Mouse (Mus musculus) spleen, postnatal 14 days (tissue): ENCODE results near the gene Rgs2.

Experiments
- DNase-seq, 2 experiments: peaks; one replicate each; pipeline ENCODE4 v3.0.0; 2021 to 2022; ENCODE audit warnings: low spot score in 2 of 2

Rgs2 gene

GRCm38 (mm10) chr1:143984988-143985625, 18.9 kb downstream of the Rgs2 start:
- no peak for DNase-seq

GRCm38 (mm10) chr1:143982765-143983312, 21.1 kb downstream of the Rgs2 start:
- DNase-seq: no peak

DNA sequence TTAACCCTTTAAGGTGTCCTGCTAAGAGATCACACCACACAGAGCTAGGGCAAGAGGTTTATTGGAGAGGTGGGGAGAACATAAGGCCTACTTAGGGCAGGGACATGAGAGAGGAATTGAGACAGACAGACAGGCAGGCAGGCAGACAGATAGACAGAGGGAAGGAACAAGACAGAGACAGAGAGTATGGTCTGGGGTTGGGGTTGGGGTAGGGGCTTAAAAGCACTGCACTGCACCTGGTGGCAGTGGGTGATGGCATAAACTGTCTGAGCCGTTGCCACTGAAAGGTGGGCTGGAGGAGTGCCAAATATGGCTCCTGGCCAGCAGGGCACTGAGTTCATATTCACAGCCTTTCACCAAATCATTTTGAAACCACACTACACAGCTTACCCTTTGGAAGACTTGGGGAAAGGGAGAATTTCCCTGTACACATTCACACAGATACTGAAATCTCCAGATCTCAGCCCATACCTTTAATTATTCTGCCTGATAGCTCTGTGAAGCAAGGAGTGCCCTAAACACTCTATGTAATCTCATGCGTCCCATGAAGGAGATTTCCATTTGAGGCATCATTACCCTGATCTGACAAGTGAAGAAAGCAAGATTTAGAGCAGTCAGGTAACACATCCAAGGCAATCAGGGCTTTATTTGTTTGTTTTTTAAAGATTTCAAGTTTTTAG, 21.7 kb downstream of the Rgs2 start:
- DNase-seq: no peak

GRCm38 (mm10) chr1:143980811-143981210, 23.1 kb downstream of the Rgs2 start:
- DNase-seq: no peak

DNA sequence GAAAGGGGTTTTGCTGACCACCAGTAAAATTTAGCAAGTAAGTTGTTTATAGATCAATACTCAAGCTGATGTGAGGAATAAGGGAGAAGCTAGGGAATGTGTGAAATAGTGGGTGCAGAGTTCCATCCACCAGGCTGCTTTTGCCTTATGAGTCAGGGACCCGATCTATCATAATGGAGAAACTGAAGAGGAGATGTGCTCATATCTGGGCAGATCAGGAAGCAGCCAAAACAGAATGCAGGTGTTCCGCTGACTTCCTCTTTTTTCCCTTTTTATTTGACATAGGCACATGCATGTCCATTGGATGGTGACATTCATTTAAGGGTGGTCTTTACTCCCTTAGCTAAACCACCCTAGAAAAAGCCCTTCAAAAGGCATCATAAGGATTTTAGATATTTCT, 29.3 kb downstream of the Rgs2 start:
- DNase-seq: no peak

DNA sequence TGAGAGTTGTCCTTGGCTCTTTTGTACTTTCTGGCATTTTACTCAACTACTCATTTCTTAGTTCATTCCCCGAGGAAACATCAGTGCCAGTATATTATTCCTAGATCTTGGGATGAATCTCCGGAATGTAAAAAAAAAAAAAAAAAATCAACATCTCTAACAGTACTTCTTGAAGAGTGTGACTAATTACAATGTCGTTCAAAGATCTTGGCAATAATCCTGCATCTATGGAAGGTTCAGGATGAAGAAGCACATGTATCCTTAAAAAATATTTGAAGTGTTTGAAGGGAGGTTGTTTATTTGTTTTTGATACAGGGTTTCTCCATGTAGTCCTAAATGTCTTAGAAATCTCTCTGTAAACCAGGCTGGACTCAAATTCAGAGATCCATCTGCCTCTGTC, 41.7 kb downstream of the Rgs2 start:
- DNase-seq: no peak

GRCm38 (mm10) chr1:143960340-143960739, 43.6 kb downstream of the Rgs2 start:
- no peak for DNase-seq

GRCm38 (mm10) chr1:143956090-143956489, 47.9 kb downstream of the Rgs2 start:
- DNase-seq: no peak

- no peak for DNase-seq
These were observed 51.1 kb downstream of the Rgs2 start for GRCm38 (mm10) chr1:143952841-143953240.
